Mouse (Mus musculus): ENCODE measurements around the gene Cldn15. TPM values are rescaled to one million over a fixed set of nuclear protein-coding genes. Genes with fewer than 3 reads are reported as not detected.
A peak's percentile ranks its signal among the peaks of the same experiment; 100 is the strongest.

Gene Cldn15
- total and polyA plus RNA-seq, 2 experiments from 2014 or later = 7.9 to 19.3 TPM

DNA sequence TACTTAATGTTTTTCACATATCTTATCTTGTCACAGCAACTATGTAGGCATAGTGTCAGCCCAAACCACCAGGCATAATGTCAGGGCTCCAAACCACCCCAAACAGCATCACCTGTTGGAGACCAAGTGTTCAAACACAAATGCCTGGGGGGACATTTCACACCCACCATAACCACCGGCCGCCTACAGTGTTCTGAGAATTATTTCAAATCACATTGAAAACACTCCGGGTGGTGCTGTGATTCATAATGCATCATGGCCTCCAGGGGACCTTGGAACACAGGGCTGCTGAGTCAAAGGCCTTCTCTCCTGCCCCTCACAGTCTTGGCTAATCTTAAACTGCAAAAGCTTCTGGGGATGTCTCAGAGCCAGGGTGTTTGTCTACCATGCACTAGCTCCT is 49.5 kb downstream of the Cldn15 start:
- H3K9ac ChIP-seq (replicated peaks; ENCODE audit: low read depth, low read length) = no peak overlapping the region
- no peak overlapping the region for H3K4me2 ChIP-seq (ENCODE audit: low read depth, low read length)
- H3K27ac ChIP-seq (ENCODE audit: low read depth) = no peak overlapping the region
- H3K27me3 ChIP-seq (ENCODE audit: control insufficient read depth, insufficient read depth, low read length) = no peaks in the 10 kb centered on the region
- 83% methylated on average over 3 of the region's 3 CpGs for WGBS
- H3K4me1 ChIP-seq (ENCODE audit: control insufficient read depth, insufficient read depth) = no peaks in the 10 kb centered on the region
- no peaks in the 10 kb centered on the region for H3K9me3 ChIP-seq (replicated peaks; ENCODE audit: control insufficient read depth, low read length)
- no peak overlapping the region for H3K4me3 ChIP-seq (ENCODE audit: low read depth, low read length)
- no peak for TF ChIP-seq CTCF (IDR thresholded peaks at IDR 0.05; ENCODE audit: low read depth)
- no peak for TF ChIP-seq EP300 (IDR thresholded peaks at IDR 0.05; ENCODE audit: low read depth)
- no peak for DNase-seq (ENCODE audit: low spot score)
- H3K36me3 ChIP-seq (replicated peaks; ENCODE audit: control insufficient read depth, insufficient read depth, low read length) = no peaks in the 10 kb centered on the region
- ATAC-seq (ENCODE audit: insufficient read depth, low read depth) = no peak

DNA sequence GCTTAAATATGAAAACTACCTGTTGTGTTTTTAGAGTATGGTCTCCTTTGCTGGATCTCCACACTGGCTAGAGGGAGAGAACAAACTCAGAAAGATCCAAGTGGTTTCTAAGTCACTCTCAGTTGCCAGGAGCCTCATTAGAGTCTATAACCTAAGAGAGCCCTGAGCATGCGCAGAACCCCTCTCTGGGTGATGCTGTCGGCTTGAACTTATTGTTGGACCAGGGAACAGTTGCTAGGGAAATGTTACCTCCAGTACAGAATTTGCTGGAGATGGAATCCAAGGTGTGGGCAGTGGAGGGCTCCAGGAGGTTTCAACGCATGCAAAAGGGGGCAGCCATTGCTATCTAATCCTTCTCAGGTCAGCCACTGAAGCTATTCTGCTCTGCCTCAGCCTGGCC is 57.9 kb downstream of the Cldn15 start:
- Histone ChIP-seq H3K4me3 (ENCODE audit: low read depth, low read length) (no peak overlapping the region), H3K9ac (replicated peaks; ENCODE audit: low read depth, low read length) (no peak overlapping the region), H3K27ac (ENCODE audit: low read depth) (no peak overlapping the region), H3K36me3 (replicated peaks; ENCODE audit: control insufficient read depth, insufficient read depth, low read length) (no peaks in the 10 kb centered on the region), H3K9me3 (replicated peaks; ENCODE audit: control insufficient read depth, low read length) (no peaks in the 10 kb centered on the region), H3K4me2 (ENCODE audit: low read depth, low read length) (no peak overlapping the region), H3K27me3 (ENCODE audit: control insufficient read depth, insufficient read depth, low read length) (peaks cover 56% of the 10 kb centered on the region), H3K4me1 (ENCODE audit: control insufficient read depth, insufficient read depth) (no peaks in the 10 kb centered on the region)
- no peak for DNase-seq (ENCODE audit: low spot score)
- TF ChIP-seq EP300 (IDR thresholded peaks at IDR 0.05; ENCODE audit: low read depth) = no peak
- no peak for TF ChIP-seq CTCF (IDR thresholded peaks at IDR 0.05; ENCODE audit: low read depth)
- ATAC-seq (ENCODE audit: insufficient read depth, low read depth) = no peak
- WGBS = 47% methylated on average over 3 of the region's 3 CpGs

DNA sequence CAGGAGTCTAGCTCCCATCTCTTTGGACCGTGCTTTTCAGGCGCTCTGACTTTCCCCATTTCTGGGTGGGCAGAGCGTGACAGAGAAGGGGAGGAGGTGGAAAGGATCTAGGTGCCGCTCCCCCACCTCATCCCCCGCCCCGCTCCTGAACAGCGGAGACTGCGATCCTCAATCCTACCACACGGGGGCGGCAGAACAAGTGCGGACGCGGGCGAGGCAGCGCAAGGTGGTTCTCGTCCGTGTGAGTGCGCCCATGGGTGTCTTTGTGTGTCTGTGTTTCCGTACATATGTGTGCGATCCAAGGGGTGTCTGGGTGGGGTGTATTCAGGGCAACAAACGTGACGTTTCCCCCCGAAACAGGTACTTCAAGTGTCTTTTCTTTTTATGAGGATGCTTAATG is 58.7 kb downstream of the Cldn15 start:
- ATAC-seq (ENCODE audit: insufficient read depth, low read depth) (no peak), DNase-seq (ENCODE audit: low spot score) (no peak)
- H3K4me2 ChIP-seq (ENCODE audit: low read depth, low read length) = no peak overlapping the region
- H3K4me3 ChIP-seq (ENCODE audit: low read depth, low read length) = no peak overlapping the region
- WGBS = under 1% methylated on average over 23 of the region's 23 CpGs
- TF ChIP-seq EP300 (IDR thresholded peaks at IDR 0.05; ENCODE audit: low read depth) (no peak), CTCF (IDR thresholded peaks at IDR 0.05; ENCODE audit: low read depth) (peak; percentile 98)
- peaks cover 6% of the 10 kb centered on the region; the same call in 1 of the 2 replicates for H3K4me1 ChIP-seq (ENCODE audit: control insufficient read depth, insufficient read depth)
- no peaks in the 10 kb centered on the region for H3K36me3 ChIP-seq (replicated peaks; ENCODE audit: control insufficient read depth, insufficient read depth, low read length)
- no peaks in the 10 kb centered on the region for H3K9me3 ChIP-seq (replicated peaks; ENCODE audit: control insufficient read depth, low read length)
- peaks cover 64% of the 10 kb centered on the region for H3K27me3 ChIP-seq (ENCODE audit: control insufficient read depth, insufficient read depth, low read length)
- H3K27ac ChIP-seq (ENCODE audit: low read depth) = no peak overlapping the region
- H3K9ac ChIP-seq (replicated peaks; ENCODE audit: low read depth, low read length) = no peak overlapping the region

MicroRNA genes within 50 kb of the gene (microRNA counts, 519-probe panel; counts per million panel counts)
- microRNA mmu-miR-702 = not detected

Small RNAs within 50 kb of the gene (microRNA-seq; reads per million reads assigned to microRNA genes)
- 35.2 reads per million, percentile 43 among the genes with 10 or more reads in this experiment for gene Mir702

Other genes with a start within 250 kb of the Cldn15 start
- gene Col26a1, start 83.4 kb upstream of the Cldn15 start, total RNA-seq (2014; rRNA removed; ENCODE audit: low replicate concordance) = 8.1 and 9.9 TPM in 2 replicates
- gene Col26a1, start 83.4 kb upstream of the Cldn15 start, polyA plus RNA-seq (2015; fragmentation: Nextera tagmentation; extraction: Ambion mirVana) = 4.1 and 5.4 TPM in 2 replicates
- gene Ift22, start 58.5 kb upstream of the Cldn15 start, total RNA-seq (2014; rRNA removed; ENCODE audit: low replicate concordance) = 7.0 and 18.3 TPM in 2 replicates
- gene Ift22, start 58.5 kb upstream of the Cldn15 start, polyA plus RNA-seq (2015; fragmentation: Nextera tagmentation; extraction: Ambion mirVana) = 23.3 and 27.2 TPM in 2 replicates
- gene Fis1, start 13.3 kb upstream of the Cldn15 start, total RNA-seq (2014; rRNA removed; ENCODE audit: low replicate concordance) = 143 and 175 TPM in 2 replicates
- 245 and 249 TPM in 2 replicates for gene Fis1, start 13.3 kb upstream of the Cldn15 start, polyA plus RNA-seq (2015; fragmentation: Nextera tagmentation; extraction: Ambion mirVana)
- gene Plod3, start 20.4 kb downstream of the Cldn15 start, total RNA-seq (2014; rRNA removed; ENCODE audit: low replicate concordance) = 37.1 and 60.3 TPM in 2 replicates
- 21.7 and 24.5 TPM in 2 replicates for gene Plod3, start 20.4 kb downstream of the Cldn15 start, polyA plus RNA-seq (2015; fragmentation: Nextera tagmentation; extraction: Ambion mirVana)
- 39.7 and 45.6 TPM in 2 replicates for gene Znhit1, start 21.4 kb downstream of the Cldn15 start, total RNA-seq (2014; rRNA removed; ENCODE audit: low replicate concordance)
- 77.0 and 78.0 TPM in 2 replicates for gene Znhit1, start 21.4 kb downstream of the Cldn15 start, polyA plus RNA-seq (2015; fragmentation: Nextera tagmentation; extraction: Ambion mirVana)
- gene Vgf, start 59.8 kb downstream of the Cldn15 start, total RNA-seq (2014; rRNA removed; ENCODE audit: low replicate concordance) = not detected in 2 replicates
- 0.05 TPM in 1 of 2 replicates, not detected in the other for gene Vgf, start 59.8 kb downstream of the Cldn15 start, polyA plus RNA-seq (2015; fragmentation: Nextera tagmentation; extraction: Ambion mirVana)
- 45.0 and 94.4 TPM in 2 replicates for gene Ap1s1, start 79.5 kb downstream of the Cldn15 start, total RNA-seq (2014; rRNA removed; ENCODE audit: low replicate concordance)
- gene Ap1s1, start 79.5 kb downstream of the Cldn15 start, polyA plus RNA-seq (2015; fragmentation: Nextera tagmentation; extraction: Ambion mirVana) = 93.0 and 96.5 TPM in 2 replicates
- gene Serpine1, start 105.7 kb downstream of the Cldn15 start, total RNA-seq (2014; rRNA removed; ENCODE audit: low replicate concordance) = 19.1 and 26.4 TPM in 2 replicates
- gene Serpine1, start 105.7 kb downstream of the Cldn15 start, polyA plus RNA-seq (2015; fragmentation: Nextera tagmentation; extraction: Ambion mirVana) = 0.93 and 1.2 TPM in 2 replicates
- gene Trim56, start 149.6 kb downstream of the Cldn15 start, total RNA-seq (2014; rRNA removed; ENCODE audit: low replicate concordance) = 15.1 and 20.3 TPM in 2 replicates
- gene Trim56, start 149.6 kb downstream of the Cldn15 start, polyA plus RNA-seq (2015; fragmentation: Nextera tagmentation; extraction: Ambion mirVana) = 4.7 and 4.9 TPM in 2 replicates
- gene Muc3, start 182.7 kb downstream of the Cldn15 start, total RNA-seq (2014; rRNA removed; ENCODE audit: low replicate concordance) = not detected in 2 replicates
- gene Muc3, start 182.7 kb downstream of the Cldn15 start, polyA plus RNA-seq (2015; fragmentation: Nextera tagmentation; extraction: Ambion mirVana) = not detected in 2 replicates
- 0.34 TPM in 1 of 2 replicates, not detected in the other for gene Muc3a, start 245.8 kb downstream of the Cldn15 start, total RNA-seq (2014; rRNA removed; ENCODE audit: low replicate concordance)
- not detected in 2 replicates for gene Muc3a, start 245.8 kb downstream of the Cldn15 start, polyA plus RNA-seq (2015; fragmentation: Nextera tagmentation; extraction: Ambion mirVana)